Mouse (Mus musculus) kidney, postnatal 0 days (tissue): ENCODE measurements at regions not wholly inside any gene's neighbourhood (a gene's known extent, or its start where the extent isn't known, plus 50 kb on each side); places are given as distances from the start of the nearest gene placed in this dataset.

Source experiments
- ATAC-seq: fragments of 200-750 bp; cut with Nextera tagmentation; replicated peaks from 2 replicates; pipeline ENCODE4 v1.8.0; 2017; ENCODE audit warnings: low read depth, moderate number of reproducible peaks, moderate TSS enrichment, moderate library complexity; ENCODE audit not compliant: low FRiP score
- DNase-seq: peaks from one replicate; pipeline ENCODE4 v3.0.0-alpha.2; 2016; ENCODE audit warnings: low spot score
- H3K27ac ChIP-seq: fragments of 300-500 bp; sonication (generic); 2 replicates; pipeline ENCODE4 v1.5.1; 2014; ENCODE audit warnings: mild to moderate bottlenecking
- H3K27me3 ChIP-seq: fragments of 300-500 bp; sonication (generic); 2 replicates; pipeline ENCODE4 v1.6.1; 2014; ENCODE audit warnings: low read length, mixed read lengths; ENCODE audit not compliant: insufficient read depth
- H3K36me3 ChIP-seq: fragments of 300-500 bp; sonication (generic); 2 replicates; pipeline ENCODE4 v1.6.1; 2014; ENCODE audit warnings: low read length, mixed read lengths; ENCODE audit not compliant: insufficient read depth
- H3K4me1 ChIP-seq: fragments of 300-500 bp; sonication (generic); replicated peaks from 2 replicates; pipeline ENCODE4 v1.6.1; 2014; ENCODE audit warnings: antibody characterized with exemption, low read length, mixed read lengths; ENCODE audit not compliant: insufficient read depth
- H3K4me2 ChIP-seq: fragments of 300-500 bp; sonication (generic); 2 replicates; pipeline ENCODE4 v1.6.1; 2014; ENCODE audit warnings: mild to moderate bottlenecking, low read length, moderate library complexity, mixed read lengths
- H3K4me3 ChIP-seq: fragments of 300-500 bp; sonication (generic); replicated peaks from 2 replicates; pipeline ENCODE4 v1.5.1; 2014; ENCODE audit warnings: low read depth, low read length
- H3K9ac ChIP-seq: fragments of 300-500 bp; sonication (generic); 2 replicates; pipeline ENCODE4 v1.6.1; 2014; ENCODE audit warnings: low read depth, low read length
- H3K9me3 ChIP-seq: fragments of 300-500 bp; sonication (generic); replicated peaks from 2 replicates; pipeline ENCODE4 v1.6.1; 2016; ENCODE audit warnings: low read length, inconsistent platforms, mixed read lengths
- CTCF ChIP-seq: IDR thresholded peaks from 2 replicates; pipeline ENCODE4 v1.5.1; 2016; ENCODE audit warnings: antibody characterized with exemption, low read depth, mild to moderate bottlenecking, moderate library complexity
- WGBS: fragments of 180-500 bp; shearing (Covaris S2); extraction: QIAGEN DNeasy Blood & Tissue Kit; methylation state at CpG from one replicate; pipeline ENCODE4 v1.1.7; 2014; 5-methylcytosine and 5-hydroxymethylcytosine counted together

DNA sequence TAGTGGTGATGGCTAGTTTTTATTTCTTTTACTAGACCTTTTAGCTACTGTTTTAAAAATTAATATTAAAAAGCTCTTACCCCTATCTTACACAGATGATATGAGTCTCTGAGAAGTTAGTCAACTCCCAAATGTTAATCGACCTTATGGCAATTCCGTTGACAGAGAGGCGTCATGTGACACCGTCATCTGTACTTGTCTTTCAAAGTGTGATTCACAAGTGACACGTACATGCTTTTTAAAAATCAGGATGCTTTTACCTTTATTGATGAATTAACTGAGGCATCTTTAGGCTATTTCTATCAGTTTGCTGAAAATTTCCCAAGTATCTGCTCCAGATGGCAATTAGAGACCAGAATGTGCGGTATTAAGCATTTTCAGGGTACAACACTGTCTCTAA is 573.9 kb downstream of the Gm19410 start:
- ATAC-seq (no peak), DNase-seq (no peak)
- Histone ChIP-seq H3K9ac (no peak overlapping the region), H3K36me3 (no peaks in the 10 kb centered on the region), H3K9me3 (no peaks in the 10 kb centered on the region), H3K27ac (no peak overlapping the region), H3K4me3 (no peak overlapping the region), H3K4me2 (no peak overlapping the region), H3K4me1 (no peaks in the 10 kb centered on the region), H3K27me3 (no peaks in the 10 kb centered on the region)
- WGBS = 89% methylated on average over 6 of the region's 6 CpGs
- TF ChIP-seq CTCF = no peak

DNA sequence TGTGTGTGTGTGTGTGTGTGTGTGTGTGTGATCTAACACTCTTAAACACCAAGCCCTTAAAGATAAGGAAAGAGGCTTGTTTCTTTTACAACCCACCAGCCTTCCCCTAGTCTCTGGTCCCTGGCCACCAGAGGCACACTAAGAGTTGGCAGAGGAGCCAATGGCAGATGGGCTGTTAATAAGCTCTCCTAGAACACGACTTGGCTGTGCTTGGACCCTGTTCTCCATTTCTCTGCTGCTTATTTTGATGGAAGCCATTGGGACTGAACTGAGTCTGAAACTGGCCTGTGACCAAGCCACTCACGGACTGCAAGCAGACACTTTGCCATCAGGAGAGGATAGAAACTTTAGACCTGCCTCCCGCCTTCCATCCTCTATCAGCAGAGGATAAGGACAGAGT is 574.9 kb downstream of the Gm19410 start:
- DNase-seq (no peak), ATAC-seq (no peak)
- TF ChIP-seq CTCF = no peak
- H3K4me1 ChIP-seq = no peaks in the 10 kb centered on the region
- H3K9me3 ChIP-seq = no peaks in the 10 kb centered on the region
- no peaks in the 10 kb centered on the region for H3K27me3 ChIP-seq
- H3K27ac ChIP-seq = no peak overlapping the region
- WGBS = 74% methylated on average over 3 of the region's 3 CpGs
- no peak overlapping the region for H3K4me3 ChIP-seq
- no peaks in the 10 kb centered on the region for H3K36me3 ChIP-seq
- H3K4me2 ChIP-seq = no peak overlapping the region
- no peak overlapping the region for H3K9ac ChIP-seq

DNA sequence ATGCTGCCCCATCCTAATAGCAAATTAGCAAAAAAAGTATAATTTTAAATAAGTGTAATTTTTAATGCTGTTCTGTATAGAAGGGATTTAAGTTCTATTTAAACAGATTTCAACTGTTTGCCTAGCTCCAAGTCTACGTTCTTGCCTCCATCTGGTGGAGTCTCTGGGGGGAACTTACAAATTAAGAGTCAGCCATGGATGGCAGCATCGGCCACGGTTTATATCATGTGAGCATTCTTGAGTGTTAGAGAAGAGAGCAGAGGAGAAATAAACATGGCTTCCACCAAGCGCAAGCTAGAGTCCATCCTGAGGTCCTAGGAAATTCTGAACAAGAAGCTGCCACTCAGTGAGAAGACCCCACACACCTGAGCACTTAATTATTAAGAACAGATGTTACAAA is 576.4 kb downstream of the Gm19410 start:
- Histone ChIP-seq H3K9me3 (no peaks in the 10 kb centered on the region), H3K27ac (no peak overlapping the region), H3K27me3 (no peaks in the 10 kb centered on the region), H3K4me1 (no peaks in the 10 kb centered on the region), H3K36me3 (no peaks in the 10 kb centered on the region), H3K4me2 (no peak overlapping the region), H3K4me3 (no peak overlapping the region), H3K9ac (no peak overlapping the region)
- ATAC-seq (no peak), DNase-seq (peak; percentile 50)
- TF ChIP-seq CTCF = peak; percentile 35; the same call in 1 of the 2 replicates
- 47% methylated on average over 4 of the region's 4 CpGs for WGBS

DNA sequence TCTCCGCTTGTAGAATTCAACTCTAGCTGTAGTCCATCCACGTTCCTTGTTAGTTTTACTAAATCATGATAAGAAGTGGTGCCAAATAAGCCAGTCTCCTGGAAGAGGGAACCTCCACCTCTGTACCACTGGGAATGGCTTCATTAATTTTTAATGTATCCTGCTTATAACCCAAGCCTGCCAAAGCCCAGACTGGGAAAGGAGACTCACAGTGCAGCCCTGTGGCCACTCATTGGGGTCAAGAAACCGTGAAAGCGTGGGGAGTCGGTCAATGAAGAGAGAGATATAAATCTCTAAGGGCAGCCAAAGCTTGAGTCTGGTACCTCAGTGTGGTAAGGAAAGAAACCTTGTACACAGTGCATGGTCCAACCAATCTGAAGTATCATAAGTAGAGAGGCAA is 577.1 kb downstream of the Gm19410 start:
- 40% methylated on average over 5 of the region's 5 CpGs for WGBS
- Histone ChIP-seq H3K4me2 (no peak overlapping the region), H3K27me3 (no peaks in the 10 kb centered on the region), H3K4me1 (no peaks in the 10 kb centered on the region), H3K36me3 (no peaks in the 10 kb centered on the region), H3K4me3 (no peak overlapping the region), H3K27ac (no peak overlapping the region), H3K9me3 (no peaks in the 10 kb centered on the region), H3K9ac (no peak overlapping the region)
- TF ChIP-seq CTCF = no peak
- DNase-seq (peak; percentile 40), ATAC-seq (peak; percentile 43; the same call in 1 of the 2 replicates)

DNA sequence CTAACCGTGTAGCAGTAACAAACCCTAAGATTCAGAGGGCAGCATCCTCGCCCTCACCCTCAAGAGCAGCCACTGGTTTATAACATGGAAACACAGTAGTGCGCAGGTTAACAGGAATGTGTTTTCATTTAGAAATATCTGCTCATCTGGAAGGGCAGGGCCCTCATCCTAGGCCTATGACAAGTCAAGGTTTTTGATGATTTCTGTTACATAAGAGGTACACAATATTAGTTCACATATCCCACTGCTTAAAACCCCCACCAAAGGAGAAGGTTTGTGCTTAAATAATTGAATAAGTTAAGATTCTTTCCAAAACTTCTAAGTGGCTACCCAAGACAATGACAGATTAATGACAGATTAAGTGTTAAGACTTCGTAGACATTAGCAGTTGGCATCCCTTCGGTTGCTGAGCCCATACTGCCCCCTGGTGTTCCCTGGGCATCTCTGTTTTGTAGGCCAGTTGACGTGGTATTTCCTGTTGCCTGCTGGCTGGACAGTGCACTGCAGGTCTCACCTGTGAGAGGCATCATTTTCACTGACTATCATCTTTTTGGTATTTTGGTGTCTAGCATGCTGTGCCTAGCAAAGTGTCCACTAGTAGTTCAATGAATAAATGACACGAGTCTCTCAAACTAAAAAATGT is 581.2 kb downstream of the Gm19410 start:
- ATAC-seq = peak; percentile 79
- Histone ChIP-seq H3K4me3 (no peak overlapping the region), H3K4me1 (no peaks in the 10 kb centered on the region), H3K4me2 (no peak overlapping the region), H3K27ac (no peak overlapping the region), H3K27me3 (no peaks in the 10 kb centered on the region), H3K36me3 (no peaks in the 10 kb centered on the region), H3K9ac (no peak overlapping the region), H3K9me3 (no peaks in the 10 kb centered on the region)
- DNase-seq = peak; percentile 92
- 48% methylated on average over 7 of the region's 7 CpGs for WGBS
- peak; percentile 100 for TF ChIP-seq CTCF

DNA sequence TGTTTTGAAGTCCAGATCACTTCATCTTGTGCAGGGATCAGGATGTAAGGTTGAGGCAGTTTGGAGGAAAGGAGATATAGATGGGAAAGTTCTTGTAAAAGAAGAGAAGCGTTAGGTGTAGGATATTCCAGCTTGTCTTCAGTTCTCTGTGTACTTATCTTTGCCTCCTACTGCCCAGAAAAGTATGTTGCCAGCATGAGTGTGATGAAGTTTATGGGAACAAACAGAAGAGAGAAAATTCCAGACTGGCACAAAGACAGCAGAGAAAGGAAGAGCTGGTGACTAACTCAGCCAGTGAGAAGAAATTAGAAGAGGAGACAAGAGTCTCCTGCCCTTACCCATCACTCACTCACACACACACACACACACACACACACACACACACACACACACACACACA is 582.5 kb downstream of the Gm19410 start:
- Histone ChIP-seq H3K27ac (no peak overlapping the region), H3K36me3 (no peaks in the 10 kb centered on the region), H3K4me3 (no peak overlapping the region), H3K27me3 (no peaks in the 10 kb centered on the region), H3K4me2 (no peak overlapping the region), H3K9me3 (no peaks in the 10 kb centered on the region), H3K9ac (no peak overlapping the region), H3K4me1 (no peaks in the 10 kb centered on the region)
- 81% methylated on average over 1 of the region's 1 CpGs for WGBS
- DNase-seq (no peak), ATAC-seq (no peak)
- TF ChIP-seq CTCF = no peak

DNA sequence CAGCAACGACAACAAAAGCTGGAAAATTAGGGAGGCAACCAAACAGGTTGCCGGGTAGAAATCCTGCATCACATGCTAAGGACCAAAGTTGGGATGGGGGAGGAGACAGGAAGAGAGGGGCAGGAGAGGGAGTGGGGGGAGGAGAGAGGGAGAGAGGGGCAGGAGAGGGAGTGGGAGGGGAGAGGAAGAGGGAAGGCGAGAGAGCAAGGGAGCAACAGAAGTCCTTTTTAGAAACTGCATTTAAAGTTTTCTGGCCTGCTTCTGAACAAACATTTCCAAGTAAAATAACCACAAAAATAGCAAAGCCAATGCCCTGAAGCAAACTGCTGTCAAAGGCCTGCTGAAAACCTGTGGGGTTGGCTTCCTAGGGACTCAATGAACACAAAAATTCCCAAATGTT is 589.3 kb downstream of the Gm19410 start:
- Histone ChIP-seq H3K4me1 (no peaks in the 10 kb centered on the region), H3K36me3 (no peaks in the 10 kb centered on the region), H3K4me3 (no peak overlapping the region), H3K27ac (peak overlapping the region; percentile 36; the same call in 1 of the 2 replicates), H3K9me3 (no peaks in the 10 kb centered on the region), H3K9ac (no peak overlapping the region), H3K4me2 (no peak overlapping the region), H3K27me3 (no peaks in the 10 kb centered on the region)
- peak; percentile 68 for DNase-seq
- 6% methylated on average over 3 of the region's 3 CpGs for WGBS
- TF ChIP-seq CTCF = no peak
- ATAC-seq = no peak
